Mouse (Mus musculus): Measurements from ENCODE around the gene Pold2. TPM values are rescaled to one million over a fixed set of nuclear protein-coding genes. Genes with fewer than 3 reads are reported as not detected.

The Pold2 gene
- total RNA-seq, 2 experiments from 2014 or later = 14.4 to 23.1 TPM

- ATAC-seq (replicated peaks; ENCODE audit: low FRiP score, poor library complexity, severe bottlenecking) = no peak
Observed at GRCm38 (mm10) chr11:5862394-5863105, 15.5 kb downstream of the Pold2 start.

- no peak for ATAC-seq (replicated peaks; ENCODE audit: low FRiP score, poor library complexity, severe bottlenecking)
Observed at GRCm38 (mm10) chr11:5861678-5862393, 16.3 kb downstream of the Pold2 start, which contains the start of gene Aebp1. Aebp1 (plus strand) TSS chr11:5861947.

DNA sequence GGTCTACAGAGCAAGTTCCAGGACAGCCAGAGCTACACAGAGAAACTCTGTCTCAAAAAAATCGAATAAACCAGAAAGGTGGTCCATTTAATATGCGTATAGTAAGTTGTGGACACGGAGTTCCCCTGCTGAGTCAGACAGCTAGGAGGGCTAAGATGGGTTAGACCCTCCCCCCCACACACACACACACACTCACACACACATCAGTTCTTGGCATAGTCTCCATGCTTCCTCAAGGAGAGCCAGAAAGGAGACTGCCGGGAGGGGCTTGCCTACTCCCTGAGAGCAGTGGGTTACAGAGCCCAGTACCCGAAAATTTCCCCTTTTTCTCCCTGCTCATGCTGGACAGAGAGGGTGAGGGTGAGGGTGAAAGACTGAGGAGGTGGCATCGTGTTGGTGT lies 17.5 kb downstream of the Pold2 start:
- ATAC-seq (replicated peaks; ENCODE audit: low FRiP score, poor library complexity, severe bottlenecking) = no peak

DNA sequence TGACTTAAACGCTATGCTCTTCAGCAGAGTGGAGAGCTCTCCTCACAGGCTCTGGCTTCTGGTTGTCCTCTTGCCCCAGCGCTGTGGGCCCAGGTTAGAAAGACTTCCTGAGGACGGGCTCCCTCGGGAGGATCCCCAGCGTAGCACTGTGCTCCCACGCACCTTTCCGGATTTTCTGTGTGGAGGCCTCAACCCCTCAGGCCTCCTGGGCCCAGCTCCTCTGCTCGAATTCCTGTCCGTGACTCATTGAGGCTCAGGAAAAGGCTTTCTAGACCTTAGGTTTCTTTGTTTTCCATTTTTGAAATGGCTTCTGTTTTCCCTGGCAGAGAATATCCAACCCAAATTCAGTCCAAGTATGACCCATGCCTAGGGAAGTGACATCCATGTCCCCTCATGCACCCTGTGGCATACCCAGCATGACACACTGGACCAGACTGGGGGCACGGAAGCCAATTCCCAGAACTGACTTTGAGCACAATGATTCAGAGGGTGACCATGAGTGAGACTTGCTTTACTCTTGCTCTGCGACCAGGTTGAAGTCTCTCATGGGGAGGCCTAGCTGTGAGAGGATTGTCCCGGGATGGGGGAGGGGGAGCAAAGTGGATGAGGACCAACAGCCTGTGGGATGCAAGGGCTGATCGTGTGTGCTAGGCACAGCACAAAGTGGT lies 18.1 kb downstream of the Pold2 start:
- ATAC-seq (replicated peaks; ENCODE audit: low FRiP score, poor library complexity, severe bottlenecking) = no peak

DNA sequence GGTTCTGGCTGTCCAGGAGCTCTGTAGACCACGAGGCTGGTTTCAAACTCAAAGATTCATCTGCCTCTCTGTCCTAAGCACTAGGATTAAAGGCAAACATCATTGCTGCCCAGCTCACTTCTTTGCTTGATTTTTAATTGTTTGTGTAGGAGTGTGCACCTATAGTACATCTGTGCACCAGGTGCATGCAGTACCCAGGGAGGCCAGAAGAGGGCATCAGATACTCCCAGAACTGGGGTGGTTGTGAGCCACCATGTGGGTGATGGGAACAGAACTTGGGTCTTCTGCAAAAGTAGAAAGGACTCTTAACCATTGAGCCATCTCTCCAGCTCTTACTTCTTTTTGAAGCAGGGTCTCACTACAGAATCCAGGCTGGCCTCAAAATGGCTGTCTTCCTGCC lies 19.4 kb downstream of the Pold2 start:
- ATAC-seq (replicated peaks; ENCODE audit: low FRiP score, poor library complexity, severe bottlenecking) = no peak

DNA sequence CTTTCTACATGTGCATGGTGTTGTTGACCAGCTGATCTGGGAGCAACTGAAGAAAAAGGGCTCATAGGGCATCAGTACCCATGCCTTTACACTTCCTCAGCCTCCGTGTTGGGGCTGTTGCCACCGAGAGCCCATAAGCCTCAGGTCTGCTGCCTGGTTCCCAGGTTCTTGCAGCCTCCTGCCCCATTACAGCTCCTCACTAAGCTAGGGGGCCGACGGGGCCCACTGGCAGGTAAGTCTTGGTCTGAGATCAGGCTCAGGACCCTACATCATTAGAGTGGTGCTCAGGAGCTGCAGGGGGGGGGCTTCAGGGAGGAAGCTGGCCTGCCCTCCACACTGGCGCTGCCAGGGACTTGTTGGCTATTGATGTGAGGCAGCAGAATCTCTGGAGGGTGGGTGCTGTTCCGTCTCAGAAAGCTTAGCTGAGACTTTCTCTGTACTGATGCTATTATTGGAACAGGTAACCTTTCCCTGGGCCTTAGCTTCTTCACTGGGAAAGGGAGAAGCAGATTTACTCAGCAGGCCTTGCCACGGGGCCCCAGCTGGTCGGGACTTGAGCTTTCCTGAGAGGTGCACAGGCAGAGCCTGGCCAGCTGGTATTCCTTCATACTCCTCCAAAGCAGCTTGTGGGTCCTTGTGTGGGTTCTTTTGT lies 21.5 kb downstream of the Pold2 start:
- no peak for ATAC-seq (replicated peaks; ENCODE audit: low FRiP score, poor library complexity, severe bottlenecking)

DNA sequence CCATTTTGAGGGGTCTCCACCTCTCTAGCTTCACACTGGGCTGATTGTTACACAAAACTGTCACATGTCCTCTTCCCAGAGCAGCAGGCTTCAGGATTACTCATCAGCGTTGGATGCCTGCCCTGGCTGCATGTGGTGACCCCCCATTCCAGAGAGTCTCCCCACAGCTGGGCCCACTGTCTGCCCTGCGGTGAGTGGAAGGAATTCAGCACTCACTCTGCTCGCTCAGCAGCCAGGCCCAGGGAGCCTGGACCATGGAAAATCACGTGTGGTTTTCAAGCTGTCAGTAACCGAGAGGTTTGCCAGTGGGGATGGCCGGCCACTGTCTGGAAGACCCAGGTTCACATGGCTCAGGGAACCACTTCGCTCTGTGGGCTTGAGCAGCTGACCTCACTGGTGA lies 22.2 kb downstream of the Pold2 start:
- no peak for ATAC-seq (replicated peaks; ENCODE audit: low FRiP score, poor library complexity, severe bottlenecking)

GRCm38 (mm10) chr11:5855481-5855880 lies 22.6 kb downstream of the Pold2 start:
- no peak for ATAC-seq (replicated peaks; ENCODE audit: low FRiP score, poor library complexity, severe bottlenecking)

- ATAC-seq (replicated peaks; ENCODE audit: low FRiP score, poor library complexity, severe bottlenecking) = no peak
Observed at GRCm38 (mm10) chr11:5852314-5852713, 25.8 kb downstream of the Pold2 start.

DNA sequence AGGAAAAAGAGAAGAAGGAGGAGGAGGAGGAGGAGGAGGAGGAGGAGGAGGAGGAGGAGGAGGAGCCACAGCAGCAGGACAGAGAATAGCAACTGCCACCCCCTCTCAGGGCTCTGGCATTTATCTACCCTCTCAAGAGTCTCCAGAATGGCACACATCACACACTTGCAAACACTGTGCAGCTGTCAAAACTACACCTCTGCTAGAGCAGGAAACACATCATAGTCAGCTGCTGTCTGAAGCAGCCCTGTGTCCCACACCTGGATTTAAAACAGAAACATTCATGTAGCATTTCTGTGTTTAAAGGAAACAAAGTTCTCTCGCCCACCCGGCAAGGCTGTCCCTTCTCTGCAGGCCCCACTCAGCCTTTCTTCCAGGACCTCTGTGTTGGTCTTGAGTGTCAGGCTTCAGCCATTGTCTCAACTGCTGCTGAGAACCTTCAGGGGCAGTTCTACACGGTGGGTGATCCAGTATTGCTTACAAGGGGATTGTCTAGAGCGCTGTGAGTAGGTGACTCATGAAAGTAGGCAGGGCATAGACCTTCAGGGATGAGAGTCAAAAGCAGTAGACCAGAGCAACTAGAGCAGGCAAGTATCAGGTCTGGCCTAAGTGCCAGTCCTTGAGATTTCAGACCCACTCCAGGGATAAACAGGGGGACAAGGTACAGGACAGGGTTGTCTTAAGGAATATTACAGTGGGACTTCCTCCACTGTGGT lies 26.9 kb downstream of the Pold2 start:
- 0 out of 2 replicates have a peak, but pooled peaks have one; percentile 25 for ATAC-seq (replicated peaks; ENCODE audit: low FRiP score, poor library complexity, severe bottlenecking)

DNA sequence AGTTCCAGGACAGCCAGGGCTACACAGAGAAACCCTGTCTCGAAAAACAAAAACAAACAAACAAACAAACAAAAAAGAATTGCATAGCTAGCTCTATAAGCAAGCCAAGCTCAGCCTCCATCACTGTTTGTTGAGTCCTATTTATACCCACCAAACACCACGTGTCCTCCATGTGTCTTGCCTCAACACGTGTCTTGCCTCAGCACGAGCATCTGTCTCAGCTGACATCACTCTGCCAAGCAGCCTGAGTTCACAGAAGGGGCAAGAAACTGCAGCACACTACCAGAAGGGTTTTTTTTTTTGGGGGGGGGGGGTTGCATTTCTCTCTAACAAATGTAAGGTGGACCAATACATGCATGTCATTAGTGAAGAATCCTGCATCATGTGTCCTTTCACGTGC lies 27.6 kb downstream of the Pold2 start:
- ATAC-seq (replicated peaks; ENCODE audit: low FRiP score, poor library complexity, severe bottlenecking) = no peak

GRCm38 (mm10) chr11:5849316-5849715 lies 28.8 kb downstream of the Pold2 start:
- 0 out of 2 replicates have a peak, but pooled peaks have one; percentile 19 for ATAC-seq (replicated peaks; ENCODE audit: low FRiP score, poor library complexity, severe bottlenecking)

- no peak for ATAC-seq (replicated peaks; ENCODE audit: low FRiP score, poor library complexity, severe bottlenecking)
Observed at GRCm38 (mm10) chr11:5848741-5849140, 29.4 kb downstream of the Pold2 start.

DNA sequence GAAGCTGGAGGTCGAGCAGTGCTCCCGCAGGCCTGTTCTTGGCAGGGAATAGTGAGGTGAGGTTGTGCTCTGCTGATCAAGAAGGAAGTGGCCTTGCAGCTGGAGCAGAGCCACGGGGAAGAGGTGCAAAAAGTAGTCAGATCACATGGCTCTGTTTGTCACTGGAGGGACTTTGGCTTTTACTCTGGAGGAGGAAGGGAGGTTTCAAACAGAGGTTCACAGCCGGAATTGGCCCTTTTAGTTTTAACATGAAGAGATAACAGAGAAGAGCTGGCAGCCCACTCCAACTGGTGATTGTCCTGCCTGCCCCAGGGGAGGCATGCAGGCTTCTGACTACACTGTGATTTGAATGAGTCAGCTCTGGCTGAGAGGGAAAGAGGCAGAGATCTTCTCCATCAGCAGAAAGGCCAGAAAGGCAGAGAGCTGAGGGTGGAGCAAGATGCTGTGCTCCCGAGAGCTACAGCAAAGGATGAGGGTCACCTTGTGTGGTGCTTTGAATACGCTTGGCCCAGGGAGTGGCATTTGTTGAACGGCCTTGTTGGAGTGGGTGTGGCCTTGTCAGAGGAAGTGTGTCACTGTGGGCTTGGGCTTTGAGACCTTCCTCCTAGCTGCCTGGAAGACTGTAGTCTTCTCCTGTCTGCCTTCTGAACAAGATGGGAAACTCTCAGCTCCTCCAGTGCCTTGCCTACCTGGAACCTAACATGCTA lies 31.3 kb downstream of the Pold2 start:
- ATAC-seq (replicated peaks; ENCODE audit: low FRiP score, poor library complexity, severe bottlenecking) = no peak

DNA sequence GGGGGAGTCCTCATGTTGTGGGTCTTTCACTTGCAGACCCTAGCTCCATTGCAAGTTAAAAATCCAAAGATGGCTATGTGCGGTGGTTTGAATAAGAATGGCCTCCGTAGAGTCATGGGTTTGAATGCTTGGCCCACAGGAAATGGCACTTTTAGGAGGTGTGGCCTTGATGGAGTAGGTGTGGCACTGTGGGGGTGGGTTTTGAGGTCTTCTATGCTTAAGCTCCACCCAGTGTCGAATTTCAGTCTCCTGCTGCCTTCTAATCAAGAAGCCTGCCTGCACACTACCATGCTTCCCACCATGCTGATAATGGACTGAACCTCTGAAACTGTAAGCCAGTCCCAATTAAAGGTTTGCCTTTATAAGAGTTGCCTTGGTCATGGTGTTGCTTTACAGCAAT lies 35.0 kb downstream of the Pold2 start:
- ATAC-seq (replicated peaks; ENCODE audit: low FRiP score, poor library complexity, severe bottlenecking) = no peak

- ATAC-seq (replicated peaks; ENCODE audit: low FRiP score, poor library complexity, severe bottlenecking) = no peak
Observed at GRCm38 (mm10) chr11:5841751-5842150, 36.3 kb downstream of the Pold2 start.

- no peak for ATAC-seq (replicated peaks; ENCODE audit: low FRiP score, poor library complexity, severe bottlenecking)
Observed at GRCm38 (mm10) chr11:5840346-5840745, 37.7 kb downstream of the Pold2 start.

DNA sequence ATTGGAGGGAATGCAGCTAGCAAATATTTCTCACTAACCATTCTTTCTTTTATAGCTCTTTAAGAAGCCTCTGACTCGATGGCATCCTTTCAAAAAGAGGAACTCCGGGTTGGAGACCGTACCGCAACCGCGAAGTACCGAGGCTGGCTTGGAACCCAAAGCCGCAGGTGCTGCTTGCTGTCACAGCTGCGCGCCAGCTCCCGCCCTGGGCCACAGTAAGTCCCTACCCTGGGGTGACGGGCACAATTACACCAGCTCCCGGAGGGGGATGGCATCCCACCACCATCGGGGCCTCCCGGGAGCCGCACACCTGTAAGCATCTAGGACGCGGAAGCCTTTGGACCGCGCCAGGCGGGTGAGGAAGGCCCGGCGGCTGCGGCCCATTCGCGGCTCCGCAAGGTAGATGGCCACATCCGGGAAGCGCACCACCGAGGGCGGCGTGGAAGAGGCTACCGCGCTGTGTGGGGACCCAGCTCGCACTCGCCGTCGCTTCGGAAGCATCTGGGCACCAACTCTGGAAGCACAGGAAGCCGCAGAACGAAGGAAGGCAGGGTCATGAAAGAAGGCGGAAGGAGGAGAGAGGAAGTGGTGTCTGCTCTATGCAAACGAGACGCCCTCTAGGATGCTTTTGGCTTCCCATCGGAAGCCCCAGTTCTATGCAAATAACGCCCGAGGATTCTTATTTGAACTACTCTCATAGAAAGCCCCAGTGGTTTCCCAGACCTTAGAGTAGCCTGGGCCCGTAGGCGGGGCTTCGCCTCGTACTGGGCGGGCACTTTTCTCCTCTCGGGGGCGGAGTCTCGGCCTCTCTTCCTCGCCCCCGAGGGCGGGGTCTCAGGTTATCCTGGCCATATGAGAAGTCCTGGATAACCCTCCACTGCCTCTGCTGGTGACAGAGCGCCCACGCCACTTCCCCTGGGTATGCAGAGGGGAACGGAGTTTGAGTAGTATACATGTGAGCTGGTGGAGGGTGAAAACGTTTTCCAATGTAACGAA lies 40.5 kb downstream of the Pold2 start, which contains the start of gene Polm:
Gene Polm, minus strand, starts transcription at position 766 of the 996 bp plus-strand sequence.
- peak; percentile 97 for ATAC-seq (replicated peaks; ENCODE audit: low FRiP score, poor library complexity, severe bottlenecking)

Measured in erythroid progenitor cell, adult 5-6 weeks (primary cell).